Mouse (Mus musculus) midbrain, embryonic 14.5 days (tissue): ENCODE measurements around the gene Gm21887. TPM values are rescaled to one million over a fixed set of nuclear protein-coding genes. Genes with fewer than 3 reads are reported as not detected.
A peak's percentile ranks its signal among the peaks of the same experiment; 100 is the strongest.
"Not testable (repeated sequence)": the region's sequence is repeated elsewhere in the genome, so short reads cannot be mapped to it uniquely, and the experiment has no call there.

Experiments
- ATAC-seq: fragments of 200-750 bp; cut with Nextera tagmentation; 2 replicates; pipeline ENCODE4 v1.8.0; 2017; ENCODE audit warnings: moderate number of reproducible peaks, moderate library complexity; ENCODE audit not compliant: low FRiP score, low TSS enrichment
- DNase-seq: peaks from one replicate; pipeline ENCODE4 v3.0.0-alpha.2; 2015
- H3K27ac ChIP-seq: fragments of 300-500 bp; sonication (generic); replicated peaks from 2 replicates; pipeline ENCODE4 v1.5.1; 2014; ENCODE audit warnings: mild to moderate bottlenecking, low read depth, low read length, moderate library complexity
- H3K27me3 ChIP-seq: fragments of 300-500 bp; sonication (generic); 2 replicates; pipeline ENCODE4 v1.6.1; 2014; ENCODE audit warnings: low read length, control low read depth, mixed read lengths; ENCODE audit not compliant: control insufficient read depth, insufficient read depth
- H3K36me3 ChIP-seq: fragments of 300-500 bp; sonication (generic); 2 replicates; pipeline ENCODE4 v1.6.1; 2014; ENCODE audit warnings: low read length, control low read depth; ENCODE audit not compliant: control insufficient read depth, insufficient read depth
- H3K4me1 ChIP-seq: fragments of 300-500 bp; sonication (generic); 2 replicates; pipeline ENCODE4 v1.6.1; 2014; ENCODE audit warnings: mild to moderate bottlenecking, antibody characterized with exemption, low read length, control low read depth; ENCODE audit not compliant: control insufficient read depth, insufficient read depth
- H3K4me2 ChIP-seq: fragments of 300-500 bp; sonication (generic); 2 replicates; pipeline ENCODE4 v1.6.1; 2014; ENCODE audit warnings: mild to moderate bottlenecking, low read length, moderate library complexity
- H3K4me3 ChIP-seq: fragments of 300-500 bp; sonication (generic); replicated peaks from 2 replicates; pipeline ENCODE4 v1.5.1; 2014; ENCODE audit warnings: low read depth, low read length
- H3K9ac ChIP-seq: fragments of 300-500 bp; sonication (generic); replicated peaks from 2 replicates; pipeline ENCODE4 v1.6.1; 2014; ENCODE audit warnings: mild to moderate bottlenecking, low read length, moderate library complexity
- H3K9me3 ChIP-seq: fragments of 300-500 bp; sonication (generic); 2 replicates; pipeline ENCODE4 v1.6.1; 2016; ENCODE audit warnings: low read length, control low read depth, mixed read lengths; ENCODE audit not compliant: control insufficient read depth
- WGBS: fragments of 180-500 bp; shearing (Covaris S2); extraction: QIAGEN DNeasy Blood & Tissue Kit; methylation state at CpG from one replicate; pipeline ENCODE4 v1.1.7; 2014; 5-methylcytosine and 5-hydroxymethylcytosine counted together
- polyA plus RNA-seq: library from polyadenylated mRNA; unstranded; fragments of >200 nt; fragmentation: Nextera tagmentation; extraction: Ambion mirVana; gene quantifications from 2 replicates; pipeline ENCODE4 v1.2.1, GENCODE M21; 2014

Gm21887 gene
- polyA plus RNA-seq, 1 experiment from 2014 or later = 126 TPM

GRCm38 (mm10) chrX:169980809-169981289, 28.6 kb upstream of the Gm21887 start:
- no peaks in the 10 kb centered on the region for H3K27me3 ChIP-seq
- no peak for ATAC-seq
- H3K9ac ChIP-seq = no peak overlapping the region
- H3K4me3 ChIP-seq = no peak overlapping the region
- peaks cover 35% of the 10 kb centered on the region for H3K9me3 ChIP-seq
- 0 out of 2 replicates have a peak, but pooled peaks cover 5% of the 10 kb centered on the region for H3K4me1 ChIP-seq
- H3K27ac ChIP-seq = no peak overlapping the region
- no peak overlapping the region for H3K4me2 ChIP-seq
- 82% methylated on average over 12 of the region's 12 CpGs for WGBS
- no peak for DNase-seq
- peaks cover 55% of the 10 kb centered on the region for H3K36me3 ChIP-seq

DNA sequence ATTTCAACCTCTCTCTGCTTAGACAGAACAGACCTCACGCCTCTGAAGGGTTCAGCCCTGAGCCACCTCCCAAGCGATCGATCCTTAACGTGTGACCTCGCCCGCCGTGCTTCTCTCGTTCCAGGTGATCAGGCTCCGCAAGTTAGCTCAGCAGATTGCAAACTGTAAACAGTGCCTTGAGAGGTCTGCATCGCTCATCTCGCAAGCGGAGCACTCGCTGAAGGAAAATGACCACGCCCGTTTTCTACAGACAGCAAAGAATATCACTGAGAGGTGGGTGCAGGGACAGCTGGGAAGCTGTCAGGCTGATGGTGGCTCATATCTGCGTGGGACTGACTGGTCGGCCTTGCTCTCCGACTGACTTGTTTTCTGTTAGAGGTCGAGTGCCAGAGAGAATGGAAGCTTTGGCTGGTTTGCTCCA, 27.7 kb upstream of the Gm21887 start:
- DNase-seq = peak; percentile 12

GRCm38 (mm10) chrX:169982606-169983400, 26.7 kb upstream of the Gm21887 start:
- Histone ChIP-seq H3K36me3 (peaks cover 65% of the 10 kb centered on the region), H3K9me3 (peaks cover 38% of the 10 kb centered on the region)
- H3K27ac ChIP-seq, H3K9ac ChIP-seq, H3K4me1 ChIP-seq, ATAC-seq, DNase-seq, H3K4me3 ChIP-seq, H3K27me3 ChIP-seq, H3K4me2 ChIP-seq: not testable (repeated sequence)
- 88% methylated on average over 23 of the region's 23 CpGs for WGBS

More for the DNA sequence above, 27.7 kb upstream of the Gm21887 start:
- H3K27me3 ChIP-seq, ATAC-seq, H3K4me1 ChIP-seq, H3K4me3 ChIP-seq, H3K9ac ChIP-seq, H3K4me2 ChIP-seq, H3K27ac ChIP-seq: not testable (repeated sequence)
- Histone ChIP-seq H3K36me3 (peaks cover 62% of the 10 kb centered on the region), H3K9me3 (peaks cover 40% of the 10 kb centered on the region)
- WGBS = 90% methylated on average over 19 of the region's 19 CpGs

- H3K4me1 ChIP-seq, H3K27ac ChIP-seq, H3K9ac ChIP-seq, H3K4me2 ChIP-seq, ATAC-seq, H3K27me3 ChIP-seq, H3K4me3 ChIP-seq: not testable (repeated sequence)
- WGBS = 86% methylated on average over 19 of the region's 19 CpGs
- peaks cover 69% of the 10 kb centered on the region for H3K36me3 ChIP-seq
- DNase-seq = peak; percentile 20
- H3K9me3 ChIP-seq = peaks cover 38% of the 10 kb centered on the region
Observed at GRCm38 (mm10) chrX:169983401-169984165, 25.9 kb upstream of the Gm21887 start.

DNA sequence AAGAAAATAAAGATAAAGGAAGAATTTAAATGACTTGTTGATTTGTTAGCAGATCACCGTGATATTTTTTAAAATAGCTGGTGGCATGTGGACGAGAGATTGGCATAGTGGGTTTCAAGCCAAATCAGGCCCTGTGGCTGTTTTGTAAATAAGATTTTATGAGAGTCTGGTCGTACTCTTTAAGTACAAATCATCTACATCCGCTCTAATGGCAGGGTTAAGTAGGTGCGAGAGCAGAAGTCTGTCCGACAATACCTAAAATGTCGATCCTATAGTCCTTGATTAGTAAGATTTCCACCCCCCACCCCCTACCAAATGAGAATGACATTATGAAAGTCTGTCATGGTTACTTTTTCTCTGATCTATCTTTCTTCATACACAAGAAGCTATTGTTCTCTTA, 25.1 kb upstream of the Gm21887 start:
- H3K9ac ChIP-seq, H3K27me3 ChIP-seq, DNase-seq, ATAC-seq, H3K27ac ChIP-seq, H3K4me1 ChIP-seq, H3K4me2 ChIP-seq, H3K4me3 ChIP-seq: not testable (repeated sequence)
- 91% methylated on average over 7 of the region's 7 CpGs for WGBS
- Histone ChIP-seq H3K9me3 (peaks cover 46% of the 10 kb centered on the region), H3K36me3 (peaks cover 76% of the 10 kb centered on the region)

DNA sequence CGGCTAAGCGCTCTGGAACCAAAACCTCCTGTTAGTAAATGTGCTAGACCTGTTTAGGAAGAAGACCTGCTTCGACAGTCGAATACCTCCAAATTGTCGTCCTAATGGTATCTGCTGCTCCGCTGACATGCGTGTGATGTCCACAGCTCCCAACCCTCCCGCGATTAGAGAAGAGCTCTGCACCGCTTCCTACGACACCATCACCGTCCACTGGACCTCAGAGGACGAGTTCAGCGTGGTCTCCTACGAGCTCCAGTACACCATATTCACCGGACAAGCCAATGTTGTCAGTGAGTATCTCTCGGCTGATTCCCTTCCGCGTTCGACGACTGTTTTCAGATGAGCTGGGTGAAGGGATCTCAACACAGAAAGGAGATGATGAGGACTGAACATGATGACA, 24.6 kb upstream of the Gm21887 start:
- not testable (repeated sequence) for H3K27ac ChIP-seq, H3K4me3 ChIP-seq, H3K27me3 ChIP-seq, ATAC-seq, DNase-seq, H3K4me1 ChIP-seq, H3K4me2 ChIP-seq, H3K9ac ChIP-seq
- 92% methylated on average over 21 of the region's 21 CpGs for WGBS
- Histone ChIP-seq H3K9me3 (peaks cover 50% of the 10 kb centered on the region), H3K36me3 (peaks cover 74% of the 10 kb centered on the region)

- not testable (repeated sequence) for H3K27ac ChIP-seq, H3K27me3 ChIP-seq, H3K9ac ChIP-seq, H3K4me3 ChIP-seq, H3K4me1 ChIP-seq, H3K4me2 ChIP-seq, ATAC-seq
- DNase-seq = peak; percentile 9
- WGBS = 86% methylated on average over 18 of the region's 18 CpGs
- peaks cover 59% of the 10 kb centered on the region for H3K9me3 ChIP-seq
- H3K36me3 ChIP-seq = peaks cover 78% of the 10 kb centered on the region
Observed at GRCm38 (mm10) chrX:169985796-169986195, 23.7 kb upstream of the Gm21887 start.

- Histone ChIP-seq H3K4me2 (peak overlapping the region; percentile 44), H3K4me3 (peak overlapping the region; percentile 25), H3K27ac (peak overlapping the region; percentile 64), H3K9me3 (peaks cover 57% of the 10 kb centered on the region), H3K9ac (peak overlapping the region; percentile 36; the same call in 1 of the 2 replicates), H3K36me3 (peaks cover 74% of the 10 kb centered on the region)
- peak; percentile 72 for DNase-seq
- 29% methylated on average over 48 of the region's 51 CpGs for WGBS
- peak; percentile 83 for ATAC-seq
- not testable (repeated sequence) for H3K27me3 ChIP-seq, H3K4me1 ChIP-seq
Observed at GRCm38 (mm10) chrX:169986519-169987367, 22.7 kb upstream of the Gm21887 start.
